Mouse (Mus musculus) megakaryocyte, embryonic 14.5 days (primary cell): Measurements from ENCODE around the gene March7.

Experiments used
- FLI1 ChIP-seq: IDR thresholded peaks from 2 replicates; pipeline ENCODE4 v1.6.1; 2012; ENCODE audit warnings: low read length, inconsistent platforms, mixed read lengths
- GATA1 ChIP-seq: IDR thresholded peaks from 3 replicates; pipeline ENCODE4 v1.6.1; 2012; ENCODE audit warnings: mixed read lengths, low read length, inconsistent platforms, borderline replicate concordance

- TF ChIP-seq GATA1: no peak
- TF ChIP-seq FLI1: no peak
These were observed 32.2 kb upstream of the March7 start for GRCm38 (mm10) chr2:60177490-60177889.
